Mouse (Mus musculus) cerebellum, adult (tissue): ENCODE measurements around the gene Usp5.
A peak's percentile ranks its signal among the peaks of the same experiment; 100 is the strongest.

ENCODE experiments used
- ATAC-seq: cut with Nextera tagmentation; 2 replicates; pipeline ENCODE4 v1.9.2; 2017; ENCODE audit warnings: mild to moderate bottlenecking, moderate library complexity, mixed read lengths; ENCODE audit not compliant: insufficient number of reproducible peaks, low FRiP score, low TSS enrichment

Gene Usp5

GRCm38 (mm10) chr6:124789519-124789918, 39.8 kb downstream of the Usp5 start:
- no peak for ATAC-seq

- no peak for ATAC-seq
Measured at GRCm38 (mm10) chr6:124787722-124788121, 41.6 kb downstream of the Usp5 start.

DNA sequence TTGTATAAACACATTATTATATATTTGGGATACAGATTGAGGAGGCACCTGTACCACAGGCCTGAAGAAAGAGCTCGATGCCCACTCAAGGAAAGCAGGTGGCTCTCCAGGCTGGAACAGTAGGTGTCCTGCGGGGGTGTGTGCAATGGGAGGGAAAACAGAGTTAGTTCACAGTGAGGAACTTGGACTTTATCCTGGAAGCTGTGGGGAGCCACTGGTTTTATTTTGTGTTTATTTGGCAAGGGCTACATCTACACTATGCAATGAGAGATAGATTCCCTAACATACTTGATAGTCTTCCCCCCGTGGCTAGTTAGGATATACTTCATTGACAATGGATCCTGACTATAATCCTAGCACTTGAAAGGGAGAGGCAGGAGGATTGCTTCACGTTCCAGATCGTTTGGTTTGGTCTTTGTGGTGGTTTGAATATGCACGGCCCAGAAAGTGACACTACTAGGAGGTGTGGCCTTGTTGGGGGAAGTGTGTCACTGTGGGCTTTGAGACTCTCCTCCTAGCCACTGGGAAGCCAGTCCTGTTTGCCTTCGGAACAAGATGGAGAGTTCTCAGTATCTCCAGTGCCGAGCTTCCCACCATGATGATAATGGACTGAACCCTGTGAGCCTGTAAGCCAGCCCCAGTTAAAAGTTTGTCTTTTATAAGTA, 42.4 kb downstream of the Usp5 start:
- ATAC-seq, result peak; percentile 83

DNA sequence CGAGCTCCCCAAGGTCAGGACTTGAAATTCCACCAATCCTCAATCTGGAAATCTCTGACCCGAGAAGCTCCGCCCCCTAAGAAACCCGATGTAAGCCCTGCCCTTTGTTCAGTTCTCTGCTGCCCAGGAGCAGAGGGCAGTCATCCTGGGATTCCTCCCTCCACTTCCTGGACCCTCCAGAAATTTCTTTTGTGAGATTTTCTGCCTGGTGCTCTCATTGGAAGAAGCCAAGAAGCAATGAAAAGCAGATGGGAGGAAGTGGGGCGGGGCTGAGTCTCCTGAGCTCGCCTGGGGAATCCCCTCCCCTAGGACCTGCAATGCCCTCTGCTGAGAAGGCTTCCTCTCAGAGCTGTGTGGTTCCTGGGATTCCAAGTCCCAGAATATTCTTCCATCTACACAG, 46.8 kb downstream of the Usp5 start:
- ATAC-seq, result no peak

DNA sequence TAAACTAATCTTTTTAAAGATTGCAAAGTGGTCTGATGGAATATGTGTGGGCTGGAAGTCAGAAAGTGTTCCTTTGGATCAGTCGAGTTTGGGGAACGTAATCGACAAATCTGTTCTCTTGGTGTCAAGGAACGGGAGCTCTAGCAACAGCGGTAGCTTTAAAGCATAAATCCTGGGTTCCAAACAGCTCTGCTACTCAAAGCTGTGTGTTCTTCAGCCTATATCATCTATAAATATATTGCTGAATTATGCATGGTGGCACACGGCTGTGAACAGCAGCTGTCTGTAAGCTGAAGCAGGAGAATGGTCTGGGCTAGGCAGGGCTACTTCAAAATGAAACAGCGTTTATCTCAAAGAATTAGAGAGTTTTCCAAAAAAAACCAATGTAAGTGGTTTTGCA, 48.4 kb downstream of the Usp5 start:
- no peak for ATAC-seq

GRCm38 (mm10) chr6:124779984-124780416, 49.3 kb downstream of the Usp5 start:
- ATAC-seq, result no peak

DNA sequence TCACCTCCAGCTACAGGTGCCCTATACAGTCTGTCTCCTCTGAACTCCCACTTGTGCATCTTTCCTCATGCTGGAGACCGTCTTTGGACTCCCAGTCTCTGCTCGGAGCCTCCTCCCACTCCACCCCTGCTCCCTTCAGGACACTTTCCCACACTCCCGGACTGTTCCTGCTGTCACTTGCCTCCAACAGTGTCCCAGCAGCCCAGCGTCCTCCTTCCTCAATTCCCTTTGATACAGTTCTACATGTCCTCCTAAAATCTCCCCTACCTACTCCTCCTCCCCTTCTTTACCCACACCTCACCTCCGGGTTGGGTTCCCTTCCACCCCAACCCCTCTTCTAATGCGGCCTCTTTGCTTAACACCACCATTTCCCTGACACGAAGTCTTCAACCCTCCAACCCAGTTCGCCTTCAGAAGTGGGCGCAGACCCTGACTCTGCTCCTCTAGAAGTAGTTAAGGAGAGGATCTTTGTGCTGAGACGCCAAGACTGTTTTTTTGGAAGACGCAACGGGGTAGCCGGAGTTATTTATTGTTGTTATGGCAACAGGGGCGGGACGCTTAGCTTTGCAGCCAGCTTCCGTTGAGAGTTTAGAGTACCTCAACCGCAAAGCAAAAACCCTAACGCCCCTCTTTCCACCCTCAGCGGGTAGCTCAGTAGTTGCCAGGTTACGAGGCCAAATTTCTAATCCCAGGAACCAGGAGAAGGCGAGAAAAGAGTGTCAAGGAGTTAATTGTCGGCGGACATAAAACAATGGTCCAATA, 49.9 kb downstream of the Usp5 start, which contains the start of gene Lrrc23:
TSS of gene Lrrc23 (minus strand) at position 506 of the 762 bp plus-strand sequence.
- ATAC-seq, result no peak

- ATAC-seq, result no peak
Measured at GRCm38 (mm10) chr6:124770511-124770910, 58.8 kb downstream of the Usp5 start.

DNA sequence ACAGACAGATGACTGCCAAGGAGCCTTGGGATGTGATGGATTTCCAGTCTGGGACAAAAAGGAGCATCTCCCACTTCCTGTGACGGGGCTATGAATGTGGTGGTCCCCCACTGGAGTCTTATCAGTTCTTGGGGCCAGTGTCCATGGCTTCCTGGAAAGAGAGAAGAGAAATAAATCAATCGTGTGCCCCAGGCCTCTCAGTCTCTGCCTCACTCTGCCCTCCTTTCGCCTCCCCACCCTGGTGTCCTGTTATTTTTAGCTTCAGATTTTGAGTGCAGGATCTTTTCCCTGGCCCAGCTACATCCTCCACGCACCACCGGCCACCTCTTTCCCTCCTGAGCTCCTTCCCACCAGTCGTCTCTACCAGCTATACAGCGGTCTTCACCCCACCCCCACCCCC, 59.3 kb downstream of the Usp5 start:
- ATAC-seq, result no peak

GRCm38 (mm10) chr6:124769101-124769765, 60.1 kb downstream of the Usp5 start, which contains the start of gene Eno2:
Eno2 (minus strand) TSS chr6:124769673.
- ATAC-seq, result peak; percentile 52

- ATAC-seq, result peak; percentile 18; the same call in 1 of the 2 replicates
Measured at GRCm38 (mm10) chr6:124768704-124769044, 60.6 kb downstream of the Usp5 start.

- ATAC-seq, result peak; percentile 39
Measured at GRCm38 (mm10) chr6:124767920-124768703, 61.2 kb downstream of the Usp5 start.

DNA sequence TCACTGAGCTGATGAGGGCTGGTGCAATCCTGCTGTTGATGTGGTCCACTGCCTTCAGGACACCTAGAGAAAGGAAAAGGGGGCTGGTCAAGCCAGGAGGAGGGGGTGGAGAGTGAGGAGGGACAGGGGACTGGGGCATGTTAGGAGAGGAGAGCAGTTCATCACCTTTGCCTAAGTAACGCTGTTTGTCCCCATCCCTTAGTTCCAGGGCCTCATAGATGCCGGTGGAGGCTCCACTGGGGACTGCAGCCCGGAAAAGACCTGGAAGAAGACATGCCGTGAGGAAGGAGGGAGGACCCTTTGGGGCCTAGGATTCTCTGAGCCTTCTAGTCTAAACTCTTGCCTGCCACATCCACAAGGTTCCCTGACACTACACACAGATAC, 61.8 kb downstream of the Usp5 start:
- no peak for ATAC-seq

- no peak for ATAC-seq
Measured at GRCm38 (mm10) chr6:124765951-124766350, 63.3 kb downstream of the Usp5 start.
